Mouse (Mus musculus): Measurements from ENCODE around the gene Lama2. TPM values are rescaled to one million over a fixed set of nuclear protein-coding genes. Genes with fewer than 3 reads are reported as not detected.
A peak's percentile ranks its signal among the peaks of the same experiment; 100 is the strongest.

Lama2 gene
- total RNA-seq, 2 experiments from 2014 or later, result 60.0 to 66.3 TPM

DNA sequence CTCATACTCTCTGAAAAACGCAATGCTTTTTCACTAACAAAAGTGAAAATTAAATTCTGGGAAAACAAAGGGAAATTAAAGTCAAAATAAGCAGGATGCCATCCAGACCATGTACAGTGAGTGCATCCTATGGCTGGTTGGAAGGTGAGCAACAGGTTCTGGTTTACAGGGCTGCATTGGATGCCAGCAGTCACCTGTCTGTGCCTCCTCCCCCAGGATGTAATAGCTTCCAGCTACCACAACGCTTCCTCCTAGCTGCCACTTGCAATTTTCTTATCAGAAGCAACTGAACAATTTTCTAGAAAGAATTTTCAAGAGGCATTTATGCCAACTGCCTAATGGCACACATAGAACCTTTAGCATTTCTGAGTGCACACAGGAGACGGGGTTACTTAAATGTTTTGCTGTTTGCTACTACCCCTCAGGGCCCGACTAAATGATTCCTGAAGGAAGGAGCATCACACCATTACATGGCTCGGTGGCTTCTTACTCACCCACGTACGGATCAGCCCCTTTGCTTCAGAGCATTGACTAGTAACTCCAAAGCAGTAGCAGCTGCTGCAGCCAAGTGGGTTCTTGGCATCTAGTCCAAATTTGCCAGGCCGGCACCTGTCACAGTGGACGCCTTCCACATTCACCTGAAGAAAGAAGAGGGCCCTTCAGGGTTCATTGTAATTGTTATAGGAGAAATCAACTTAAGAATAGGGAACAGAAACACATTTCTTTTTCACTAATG is 430.8 kb downstream of the Lama2 start:
- no peak for DNase-seq (ENCODE audit: low spot score in 2 of 2)

GRCm38 (mm10) chr10:27184185-27184584 is 435.4 kb downstream of the Lama2 start:
- DNase-seq (ENCODE audit: low spot score in 2 of 2), result no peak

GRCm38 (mm10) chr10:27174271-27174670 is 445.3 kb downstream of the Lama2 start:
- DNase-seq (ENCODE audit: low spot score in 2 of 2), result no peak

GRCm38 (mm10) chr10:27164738-27165137 is 454.8 kb downstream of the Lama2 start:
- no peak for DNase-seq (ENCODE audit: low spot score in 2 of 2)

DNA sequence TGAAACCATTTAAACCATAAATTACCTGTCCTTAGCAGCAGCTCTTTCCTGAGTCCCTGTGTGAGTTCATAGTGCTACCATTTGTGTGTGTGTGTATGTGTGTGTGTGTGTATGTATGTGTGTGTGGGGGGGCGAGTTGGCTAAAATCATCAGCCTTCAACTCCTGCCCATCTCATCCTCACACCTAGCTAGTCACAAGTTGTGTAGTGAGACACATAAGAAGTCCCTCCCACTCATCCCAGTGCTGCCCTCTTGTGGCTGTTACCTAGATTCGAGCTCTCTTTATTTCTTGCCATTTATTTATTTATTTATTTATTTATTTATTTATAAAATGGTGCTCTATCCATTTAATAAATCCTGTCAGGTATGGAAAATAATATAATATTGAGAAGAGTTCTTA is 457.2 kb downstream of the Lama2 start:
- DNase-seq (ENCODE audit: low spot score in 2 of 2), result no peak

DNA sequence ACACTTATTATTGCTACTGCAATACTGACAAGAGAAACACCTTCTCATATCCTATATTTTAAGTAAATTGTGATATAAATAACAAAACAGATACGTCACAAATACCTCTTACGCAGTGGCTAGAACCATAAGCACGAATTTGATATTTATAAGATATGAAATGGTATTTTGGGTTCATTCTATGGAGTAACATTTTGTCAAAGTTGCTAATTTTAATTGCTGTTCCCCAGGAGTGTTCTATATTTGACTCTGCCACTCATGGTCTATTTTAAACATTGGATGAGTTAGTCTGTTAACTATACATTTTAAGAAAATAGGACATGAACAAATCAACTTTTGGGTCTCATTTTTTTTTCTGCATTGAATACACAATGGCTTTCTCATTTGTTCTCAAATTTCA is 469.3 kb downstream of the Lama2 start:
- no peak for DNase-seq (ENCODE audit: low spot score in 2 of 2)

GRCm38 (mm10) chr10:27140422-27140821 is 479.1 kb downstream of the Lama2 start:
- no peak for DNase-seq (ENCODE audit: low spot score in 2 of 2)

- DNase-seq (ENCODE audit: low spot score in 2 of 2), result no peak
Observed at GRCm38 (mm10) chr10:27135768-27136167, 483.8 kb downstream of the Lama2 start.

- peak in 1 of 2 experiments; percentile 7 for DNase-seq (ENCODE audit: low spot score in 2 of 2)
Observed at GRCm38 (mm10) chr10:27133135-27133534, 486.4 kb downstream of the Lama2 start.

DNA sequence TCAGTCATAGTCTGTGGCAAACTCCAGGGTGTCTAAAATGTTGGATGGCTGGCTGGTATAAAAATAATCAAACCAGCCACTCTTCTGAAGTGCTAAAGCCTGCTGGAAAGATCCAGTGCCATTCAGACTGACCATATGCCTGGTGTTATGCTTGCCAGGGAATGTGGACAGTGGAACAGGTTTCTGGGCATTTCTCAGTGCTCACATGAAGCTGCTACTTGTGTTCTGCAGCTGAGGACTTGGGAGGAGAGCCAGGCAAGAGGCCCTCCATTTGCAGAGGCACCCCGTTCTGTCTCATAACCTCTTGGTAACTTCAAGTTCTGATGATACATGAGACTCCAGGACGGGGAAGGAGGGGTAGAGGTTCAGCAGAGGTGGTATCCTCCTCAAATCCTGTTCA is 492.1 kb downstream of the Lama2 start:
- no peak for DNase-seq (ENCODE audit: low spot score in 2 of 2)

GRCm38 (mm10) chr10:27123763-27124162 is 495.8 kb downstream of the Lama2 start:
- DNase-seq (ENCODE audit: low spot score in 2 of 2), result no peak

DNA sequence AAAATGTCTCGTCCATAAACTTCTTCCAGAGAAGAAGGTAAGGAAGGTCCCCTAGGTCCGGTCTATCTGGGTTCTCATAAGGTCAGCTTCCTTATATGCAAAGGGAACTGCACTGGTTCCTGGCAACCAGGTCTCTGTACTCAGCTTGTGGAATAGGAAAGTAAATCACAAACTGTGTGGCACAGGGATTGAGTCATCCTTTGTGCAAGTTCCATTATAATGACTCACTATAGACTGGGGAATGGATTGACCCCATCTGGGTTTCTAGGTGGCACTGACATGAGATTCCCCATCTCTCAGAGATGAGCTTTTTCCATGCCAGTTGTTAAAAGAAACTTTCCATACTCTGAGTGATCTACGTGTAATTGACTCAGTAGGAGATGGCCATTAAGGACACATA is 501.7 kb downstream of the Lama2 start:
- DNase-seq (ENCODE audit: low spot score in 2 of 2), result no peak

GRCm38 (mm10) chr10:27116938-27117647 is 502.5 kb downstream of the Lama2 start:
- DNase-seq (ENCODE audit: low spot score in 2 of 2), result no peak

GRCm38 (mm10) chr10:27114131-27114530 is 505.4 kb downstream of the Lama2 start:
- DNase-seq (ENCODE audit: low spot score in 2 of 2), result no peak

- no peak for DNase-seq (ENCODE audit: low spot score in 2 of 2)
Observed at GRCm38 (mm10) chr10:27103811-27104210, 515.7 kb downstream of the Lama2 start.

GRCm38 (mm10) chr10:27101800-27102353 is 517.7 kb downstream of the Lama2 start:
- no peak for DNase-seq (ENCODE audit: low spot score in 2 of 2)

DNA sequence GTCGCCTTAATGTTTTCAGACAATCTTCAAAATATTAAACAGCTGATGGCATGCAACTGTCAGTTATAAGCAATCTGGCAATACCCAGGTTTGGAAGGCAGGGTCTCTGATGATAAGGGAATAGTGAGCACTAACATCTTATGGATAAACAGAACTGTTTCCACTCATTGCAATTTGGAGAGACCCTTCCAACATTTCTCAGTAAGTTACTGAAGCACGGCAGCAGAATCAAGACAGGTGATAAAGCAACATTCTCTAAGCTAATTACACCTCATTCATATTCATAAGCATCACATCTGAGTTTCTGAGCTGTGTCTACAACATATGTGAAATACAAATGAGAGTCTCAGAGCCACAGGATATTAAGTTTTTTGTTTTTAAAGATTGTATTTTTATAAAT is 542.4 kb downstream of the Lama2 start:
- no peak for DNase-seq (ENCODE audit: low spot score in 2 of 2)

DNA sequence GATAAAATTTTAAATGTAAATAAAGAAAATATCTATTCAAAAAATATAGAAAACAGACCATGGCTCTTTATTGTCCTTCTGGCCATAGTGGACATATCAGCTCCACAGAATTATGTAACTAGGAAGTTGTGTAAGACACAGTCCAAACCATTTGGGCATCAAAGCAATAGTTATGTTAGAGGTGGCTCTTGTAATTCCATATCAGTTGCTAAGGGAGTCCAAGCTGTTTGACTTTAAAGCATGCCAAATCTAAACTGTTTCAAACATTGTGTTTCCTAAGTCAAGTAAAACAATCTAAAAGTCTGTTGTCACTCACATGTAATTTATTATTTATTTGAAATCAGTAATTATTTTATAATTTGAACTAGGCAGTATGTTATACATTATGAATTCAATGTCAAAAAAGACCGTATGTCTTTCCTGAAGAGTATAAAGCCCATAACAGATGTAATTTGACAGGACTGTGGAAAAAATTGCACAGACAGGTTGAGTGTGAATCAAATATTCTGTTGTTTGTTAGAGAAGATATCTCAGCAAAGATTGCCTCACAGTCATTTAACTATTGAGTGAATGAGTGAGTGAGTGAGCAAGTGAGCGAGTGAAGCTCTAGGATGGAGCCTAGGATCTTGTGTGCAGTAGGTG is 550.6 kb downstream of the Lama2 start:
- no peak for DNase-seq (ENCODE audit: low spot score in 2 of 2)

- no peak for DNase-seq (ENCODE audit: low spot score in 2 of 2)
Observed at GRCm38 (mm10) chr10:27063671-27064070, 555.9 kb downstream of the Lama2 start.

GRCm38 (mm10) chr10:27054488-27054887 is 565.1 kb downstream of the Lama2 start:
- no peak for DNase-seq (ENCODE audit: low spot score in 2 of 2)

GRCm38 (mm10) chr10:27047196-27047595 is 572.4 kb downstream of the Lama2 start:
- DNase-seq (ENCODE audit: low spot score in 2 of 2), result no peak

- DNase-seq (ENCODE audit: low spot score in 2 of 2), result no peak
Observed at GRCm38 (mm10) chr10:27041812-27042211, 577.7 kb downstream of the Lama2 start.

Measured in adrenal gland, postnatal 4 days (tissue).